Mouse (Mus musculus): Measurements from ENCODE around the gene Nenf. TPM values are rescaled to one million over a fixed set of nuclear protein-coding genes. Genes with fewer than 3 reads are reported as not detected.

Gene Nenf
- polyA plus RNA-seq, 1 experiment from 2014 or later: 125 TPM

DNA sequence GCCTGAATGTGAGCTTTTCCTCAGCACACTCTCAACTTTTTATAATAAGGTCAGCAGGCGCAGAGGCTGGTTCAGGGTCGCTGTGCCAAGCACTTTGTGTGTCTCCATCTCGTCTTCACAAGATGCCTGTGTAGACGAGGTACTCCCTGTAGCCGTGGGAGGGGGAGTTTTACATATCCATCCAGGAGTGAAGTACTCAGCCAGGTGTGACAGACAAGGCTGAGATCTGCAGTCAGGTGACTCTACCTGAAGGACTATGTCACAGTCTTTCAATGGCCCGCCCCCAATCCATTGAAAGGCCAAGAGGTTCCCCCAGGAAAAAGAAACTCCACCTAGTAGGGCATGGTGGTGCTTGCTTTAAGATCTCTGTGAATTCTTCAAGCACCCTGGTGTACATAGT lies 4.8 kb downstream of the Nenf start:
- no peak for DNase-seq
- no peaks in the 10 kb centered on the region for H3K27me3 ChIP-seq (ENCODE audit: control insufficient read depth, insufficient read depth, low read length)
- no peak for ATAC-seq (ENCODE audit: low FRiP score, low TSS enrichment)
- H3K9me3 ChIP-seq (ENCODE audit: control insufficient read depth, low read length): no peaks in the 10 kb centered on the region
- H3K27ac ChIP-seq (replicated peaks; ENCODE audit: low read depth, low read length): no peak overlapping the region
- no peak overlapping the region for H3K9ac ChIP-seq (replicated peaks; ENCODE audit: low read length)
- H3K4me2 ChIP-seq (ENCODE audit: low read length): peak overlapping the region; percentile 46
- no peak overlapping the region; the same call in 1 of the 2 replicates for H3K4me3 ChIP-seq (replicated peaks; ENCODE audit: low read depth, low read length)
- H3K36me3 ChIP-seq (ENCODE audit: control insufficient read depth, insufficient read depth, low read length): no peaks in the 10 kb centered on the region
- 76% methylated on average over 6 of the region's 6 CpGs for WGBS
- peaks cover 5% of the 10 kb centered on the region; the same call in 1 of the 2 replicates for H3K4me1 ChIP-seq (ENCODE audit: control insufficient read depth, insufficient read depth, low read length)

DNA sequence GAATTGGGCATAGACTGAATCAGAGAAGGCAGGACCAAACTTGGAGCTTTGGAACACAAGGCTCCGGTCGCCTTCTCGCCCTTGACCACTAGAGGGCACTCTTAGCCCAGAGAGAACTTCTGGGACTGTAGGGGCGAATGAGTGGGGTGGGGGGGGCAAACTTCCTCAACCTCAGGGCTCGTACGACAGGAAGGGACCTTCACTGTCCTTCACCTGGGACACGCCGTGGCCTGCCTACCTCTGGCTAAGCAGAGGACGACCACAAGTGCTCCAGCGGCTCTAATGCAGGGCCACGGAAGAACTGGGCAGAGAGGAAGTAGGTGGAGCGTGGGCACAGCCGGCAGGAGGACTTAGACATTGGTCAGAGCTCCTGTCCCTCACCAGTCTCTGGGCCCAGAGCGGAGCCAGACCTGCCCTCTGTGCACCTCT lies 5.5 kb downstream of the Nenf start:
- WGBS: under 1% methylated on average over 14 of the region's 14 CpGs
- H3K4me3 ChIP-seq (replicated peaks; ENCODE audit: low read depth, low read length): peak overlapping the region; percentile 33
- peak overlapping the region; percentile 6; the same call in 1 of the 2 replicates for H3K9ac ChIP-seq (replicated peaks; ENCODE audit: low read length)
- ATAC-seq (ENCODE audit: low FRiP score, low TSS enrichment): peak; percentile 77; the same call in 1 of the 2 replicates
- H3K27me3 ChIP-seq (ENCODE audit: control insufficient read depth, insufficient read depth, low read length): no peaks in the 10 kb centered on the region
- H3K27ac ChIP-seq (replicated peaks; ENCODE audit: low read depth, low read length): no peak overlapping the region
- no peaks in the 10 kb centered on the region for H3K36me3 ChIP-seq (ENCODE audit: control insufficient read depth, insufficient read depth, low read length)
- no peaks in the 10 kb centered on the region for H3K9me3 ChIP-seq (ENCODE audit: control insufficient read depth, low read length)
- peaks cover 5% of the 10 kb centered on the region; the same call in 1 of the 2 replicates for H3K4me1 ChIP-seq (ENCODE audit: control insufficient read depth, insufficient read depth, low read length)
- peak overlapping the region; percentile 46 for H3K4me2 ChIP-seq (ENCODE audit: low read length)
- peak; percentile 89 for DNase-seq

DNA sequence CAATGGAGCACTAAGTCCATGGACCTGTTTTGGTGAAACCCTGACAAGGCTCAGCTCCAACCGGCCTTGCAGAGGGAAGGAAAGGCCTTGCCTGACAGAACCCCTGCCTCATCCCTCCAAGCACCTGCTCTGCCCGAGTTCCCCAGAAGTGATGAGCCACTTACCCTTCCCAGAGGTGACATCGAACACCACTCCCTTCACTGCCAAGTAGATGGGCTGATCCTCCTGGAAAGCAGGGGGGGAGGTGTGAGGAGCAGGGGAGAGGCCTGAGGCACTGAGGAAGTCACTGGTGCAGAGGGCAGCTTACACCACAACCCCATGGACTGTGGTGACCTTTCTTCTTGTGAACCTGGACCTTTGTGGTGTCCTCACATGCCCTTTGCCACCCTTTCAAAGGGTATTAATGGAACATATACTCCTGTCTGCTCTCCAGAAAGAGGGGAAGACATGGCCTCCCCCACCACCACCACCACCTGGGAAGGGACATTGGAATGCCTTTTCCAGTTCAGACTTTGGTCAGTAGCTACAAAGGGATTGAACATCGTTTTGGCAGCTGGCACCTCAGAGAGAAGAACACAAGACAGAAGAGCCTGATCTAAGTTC lies 6.6 kb downstream of the Nenf start:
- Histone ChIP-seq H3K4me1 (ENCODE audit: control insufficient read depth, insufficient read depth, low read length) (no peaks in the 10 kb centered on the region), H3K9ac (replicated peaks; ENCODE audit: low read length) (no peak overlapping the region), H3K27ac (replicated peaks; ENCODE audit: low read depth, low read length) (no peak overlapping the region), H3K4me2 (ENCODE audit: low read length) (no peak overlapping the region), H3K27me3 (ENCODE audit: control insufficient read depth, insufficient read depth, low read length) (no peaks in the 10 kb centered on the region), H3K4me3 (replicated peaks; ENCODE audit: low read depth, low read length) (no peak overlapping the region), H3K9me3 (ENCODE audit: control insufficient read depth, low read length) (no peaks in the 10 kb centered on the region), H3K36me3 (ENCODE audit: control insufficient read depth, insufficient read depth, low read length) (no peaks in the 10 kb centered on the region)
- no peak for ATAC-seq (ENCODE audit: low FRiP score, low TSS enrichment)
- 77% methylated on average over 4 of the region's 4 CpGs for WGBS
- no peak for DNase-seq

DNA sequence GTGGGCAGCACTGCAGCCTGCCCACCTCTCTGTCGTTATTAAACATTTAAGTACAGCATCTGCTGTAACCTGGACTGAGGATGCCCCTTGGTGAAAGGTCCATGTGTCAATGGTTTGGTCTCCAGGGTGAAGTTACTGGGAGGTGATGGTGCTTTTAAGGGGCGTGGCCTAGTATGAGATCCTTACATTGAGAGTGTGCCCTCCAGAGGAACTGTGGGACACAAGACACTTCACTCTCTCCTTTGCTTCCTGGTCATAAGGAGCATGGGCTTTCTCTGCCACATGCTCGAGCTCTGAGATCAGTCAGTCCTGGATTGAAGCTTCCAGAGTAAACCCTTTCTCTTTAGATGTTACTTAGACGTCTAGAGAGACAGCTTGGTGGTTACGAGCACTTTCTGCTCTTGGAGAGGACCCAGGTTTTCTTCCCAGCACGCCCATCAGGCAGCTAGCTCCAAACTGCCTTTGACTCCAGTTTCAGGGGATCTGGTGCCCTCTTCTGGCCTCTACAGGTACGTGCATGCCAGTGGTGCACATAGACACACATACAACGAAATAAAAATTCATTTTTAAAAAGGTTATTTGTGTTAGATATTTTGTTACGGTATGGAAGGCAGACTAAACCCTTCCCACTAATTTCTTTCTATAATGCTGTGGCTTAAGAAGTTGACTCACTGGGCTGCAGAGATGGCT lies 10.1 kb downstream of the Nenf start:
- DNase-seq (no peak), ATAC-seq (ENCODE audit: low FRiP score, low TSS enrichment) (no peak)
- Histone ChIP-seq H3K36me3 (ENCODE audit: control insufficient read depth, insufficient read depth, low read length) (no peaks in the 10 kb centered on the region), H3K27me3 (ENCODE audit: control insufficient read depth, insufficient read depth, low read length) (no peaks in the 10 kb centered on the region), H3K9ac (replicated peaks; ENCODE audit: low read length) (no peak overlapping the region), H3K9me3 (ENCODE audit: control insufficient read depth, low read length) (no peaks in the 10 kb centered on the region), H3K27ac (replicated peaks; ENCODE audit: low read depth, low read length) (no peak overlapping the region), H3K4me3 (replicated peaks; ENCODE audit: low read depth, low read length) (no peak overlapping the region), H3K4me2 (ENCODE audit: low read length) (no peak overlapping the region), H3K4me1 (ENCODE audit: control insufficient read depth, insufficient read depth, low read length) (no peaks in the 10 kb centered on the region)
- 87% methylated on average over 9 of the region's 9 CpGs for WGBS

DNA sequence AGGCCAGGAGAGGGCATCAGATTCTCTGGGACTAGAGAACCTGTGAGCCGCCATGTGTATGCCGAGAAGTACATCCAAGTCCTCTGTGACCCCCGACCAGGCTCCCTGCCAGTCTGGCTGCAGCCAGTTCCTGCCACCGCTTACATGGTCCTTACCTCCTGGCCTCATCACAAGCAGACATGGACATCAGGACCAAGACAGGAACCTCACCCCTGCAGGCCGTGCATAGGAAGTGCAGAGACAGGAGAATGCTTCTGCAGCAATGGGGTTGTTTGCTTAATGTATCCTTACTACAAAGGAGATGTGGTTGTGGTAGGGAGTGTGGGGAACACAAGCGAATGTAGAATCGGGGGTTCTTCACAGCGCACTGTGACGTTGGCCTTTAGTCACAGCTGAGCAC lies 11.7 kb downstream of the Nenf start:
- DNase-seq (no peak), ATAC-seq (ENCODE audit: low FRiP score, low TSS enrichment) (no peak)
- no peaks in the 10 kb centered on the region for H3K4me1 ChIP-seq (ENCODE audit: control insufficient read depth, insufficient read depth, low read length)
- H3K27me3 ChIP-seq (ENCODE audit: control insufficient read depth, insufficient read depth, low read length): no peaks in the 10 kb centered on the region
- H3K36me3 ChIP-seq (ENCODE audit: control insufficient read depth, insufficient read depth, low read length): no peaks in the 10 kb centered on the region
- no peak overlapping the region for H3K4me3 ChIP-seq (replicated peaks; ENCODE audit: low read depth, low read length)
- WGBS: 90% methylated on average over 9 of the region's 9 CpGs
- no peak overlapping the region for H3K9ac ChIP-seq (replicated peaks; ENCODE audit: low read length)
- no peaks in the 10 kb centered on the region for H3K9me3 ChIP-seq (ENCODE audit: control insufficient read depth, low read length)
- H3K27ac ChIP-seq (replicated peaks; ENCODE audit: low read depth, low read length): no peak overlapping the region
- no peak overlapping the region for H3K4me2 ChIP-seq (ENCODE audit: low read length)

DNA sequence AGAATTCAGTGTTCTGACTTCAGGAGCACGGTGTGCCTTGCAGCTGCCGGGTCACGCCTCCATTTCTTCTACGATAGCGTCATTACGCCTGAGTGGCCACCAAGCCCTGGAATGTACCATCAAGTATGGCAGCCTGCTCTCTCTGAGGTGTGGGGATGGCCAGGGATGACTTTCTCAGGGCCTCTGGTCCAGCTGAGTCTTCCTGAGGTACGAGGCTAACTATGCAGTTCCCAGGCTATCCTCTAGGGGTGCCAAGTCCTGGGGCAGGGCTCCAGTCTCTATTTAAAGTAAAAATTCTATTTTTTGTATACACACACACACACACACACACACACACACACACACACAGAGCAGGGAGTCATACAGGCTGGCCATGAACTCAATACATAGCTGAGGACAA lies 12.4 kb downstream of the Nenf start:
- ATAC-seq (ENCODE audit: low FRiP score, low TSS enrichment) (no peak), DNase-seq (peak; percentile 49)
- H3K4me2 ChIP-seq (ENCODE audit: low read length): no peak overlapping the region
- H3K27ac ChIP-seq (replicated peaks; ENCODE audit: low read depth, low read length): no peak overlapping the region
- no peak overlapping the region for H3K4me3 ChIP-seq (replicated peaks; ENCODE audit: low read depth, low read length)
- H3K4me1 ChIP-seq (ENCODE audit: control insufficient read depth, insufficient read depth, low read length): no peaks in the 10 kb centered on the region
- H3K36me3 ChIP-seq (ENCODE audit: control insufficient read depth, insufficient read depth, low read length): no peaks in the 10 kb centered on the region
- H3K9ac ChIP-seq (replicated peaks; ENCODE audit: low read length): no peak overlapping the region
- H3K27me3 ChIP-seq (ENCODE audit: control insufficient read depth, insufficient read depth, low read length): no peaks in the 10 kb centered on the region
- H3K9me3 ChIP-seq (ENCODE audit: control insufficient read depth, low read length): no peaks in the 10 kb centered on the region
- 66% methylated on average over 7 of the region's 7 CpGs for WGBS

DNA sequence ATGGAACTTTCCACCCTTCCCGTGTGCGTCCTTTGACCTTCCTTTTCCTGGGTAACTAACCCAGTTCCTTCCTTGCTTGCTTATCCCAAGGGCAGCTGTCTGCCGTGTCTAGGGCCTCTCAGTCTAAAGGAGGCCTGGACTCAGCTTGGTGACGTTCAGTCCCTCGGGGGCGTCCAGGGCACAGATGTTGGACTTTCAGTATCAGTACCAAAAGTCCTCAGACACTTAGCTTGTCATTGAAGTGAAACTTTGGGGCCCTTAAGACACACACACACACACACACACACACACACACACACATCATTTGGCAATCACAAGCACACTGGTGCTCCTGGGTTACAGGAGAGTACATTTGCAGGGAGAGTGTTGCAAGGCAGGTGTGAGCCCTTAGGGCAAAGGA lies 13.8 kb downstream of the Nenf start:
- no peak for ATAC-seq (ENCODE audit: low FRiP score, low TSS enrichment)
- H3K27ac ChIP-seq (replicated peaks; ENCODE audit: low read depth, low read length): no peak overlapping the region
- H3K36me3 ChIP-seq (ENCODE audit: control insufficient read depth, insufficient read depth, low read length): no peaks in the 10 kb centered on the region
- no peak overlapping the region for H3K9ac ChIP-seq (replicated peaks; ENCODE audit: low read length)
- no peak for DNase-seq
- H3K4me1 ChIP-seq (ENCODE audit: control insufficient read depth, insufficient read depth, low read length): no peaks in the 10 kb centered on the region
- no peak overlapping the region for H3K4me3 ChIP-seq (replicated peaks; ENCODE audit: low read depth, low read length)
- WGBS: 79% methylated on average over 6 of the region's 6 CpGs
- H3K4me2 ChIP-seq (ENCODE audit: low read length): no peak overlapping the region
- no peaks in the 10 kb centered on the region for H3K27me3 ChIP-seq (ENCODE audit: control insufficient read depth, insufficient read depth, low read length)
- H3K9me3 ChIP-seq (ENCODE audit: control insufficient read depth, low read length): no peaks in the 10 kb centered on the region

DNA sequence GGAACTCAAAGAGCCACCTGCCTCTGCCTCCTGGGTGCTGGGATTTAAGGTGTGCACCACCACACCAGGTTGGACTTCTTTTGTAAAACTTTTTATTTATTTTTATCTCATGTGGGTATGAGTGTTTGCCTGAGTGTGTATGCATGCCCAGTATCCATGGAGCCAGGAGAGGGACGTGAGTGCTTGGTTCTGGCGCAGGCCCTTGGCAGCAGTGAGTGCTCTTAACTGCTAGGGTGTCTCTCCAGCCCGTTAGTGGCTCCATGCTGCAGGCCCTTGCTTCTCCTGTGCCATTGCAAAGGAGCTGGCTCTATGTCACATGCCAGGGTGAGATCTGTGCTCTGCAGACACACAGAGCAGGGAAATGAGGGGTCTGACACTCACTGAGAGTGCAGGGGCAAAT lies 14.3 kb downstream of the Nenf start:
- Histone ChIP-seq H3K27ac (replicated peaks; ENCODE audit: low read depth, low read length) (no peak overlapping the region), H3K9ac (replicated peaks; ENCODE audit: low read length) (no peak overlapping the region), H3K9me3 (ENCODE audit: control insufficient read depth, low read length) (no peaks in the 10 kb centered on the region), H3K4me2 (ENCODE audit: low read length) (no peak overlapping the region), H3K4me3 (replicated peaks; ENCODE audit: low read depth, low read length) (no peak overlapping the region), H3K36me3 (ENCODE audit: control insufficient read depth, insufficient read depth, low read length) (no peaks in the 10 kb centered on the region), H3K4me1 (ENCODE audit: control insufficient read depth, insufficient read depth, low read length) (no peaks in the 10 kb centered on the region), H3K27me3 (ENCODE audit: control insufficient read depth, insufficient read depth, low read length) (no peaks in the 10 kb centered on the region)
- no peak for ATAC-seq (ENCODE audit: low FRiP score, low TSS enrichment)
- no peak for DNase-seq
- WGBS: 79% methylated on average over 3 of the region's 3 CpGs

DNA sequence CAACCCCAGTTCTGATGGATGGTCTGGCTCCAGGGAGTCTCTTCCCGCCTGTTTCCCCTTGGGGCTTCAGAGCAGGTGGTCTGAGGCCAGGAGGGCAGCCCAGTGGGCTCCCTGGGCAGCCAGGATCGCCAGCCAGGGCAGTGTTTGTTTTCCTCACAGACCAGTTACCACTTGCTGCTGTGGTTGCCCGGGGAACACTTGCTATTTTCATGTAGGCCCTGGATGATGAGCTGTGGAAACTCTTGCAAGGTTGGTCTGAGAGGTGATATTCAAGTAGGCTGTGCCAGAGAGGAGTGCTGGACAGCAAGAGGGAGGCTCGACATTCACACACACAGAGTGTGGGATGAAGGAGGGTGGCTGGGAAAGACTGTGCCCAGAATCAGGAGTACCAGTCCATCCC lies 16.1 kb downstream of the Nenf start:
- Histone ChIP-seq H3K4me2 (ENCODE audit: low read length) (no peak overlapping the region), H3K27ac (replicated peaks; ENCODE audit: low read depth, low read length) (no peak overlapping the region), H3K4me1 (ENCODE audit: control insufficient read depth, insufficient read depth, low read length) (no peaks in the 10 kb centered on the region), H3K9ac (replicated peaks; ENCODE audit: low read length) (no peak overlapping the region), H3K9me3 (ENCODE audit: control insufficient read depth, low read length) (no peaks in the 10 kb centered on the region), H3K27me3 (ENCODE audit: control insufficient read depth, insufficient read depth, low read length) (no peaks in the 10 kb centered on the region), H3K4me3 (replicated peaks; ENCODE audit: low read depth, low read length) (no peak overlapping the region), H3K36me3 (ENCODE audit: control insufficient read depth, insufficient read depth, low read length) (no peaks in the 10 kb centered on the region)
- 25% methylated on average over 4 of the region's 4 CpGs for WGBS
- ATAC-seq (ENCODE audit: low FRiP score, low TSS enrichment) (no peak), DNase-seq (no peak)
